Mouse (Mus musculus): ENCODE measurements around the gene Il1rapl1.

Gene Il1rapl1

DNA sequence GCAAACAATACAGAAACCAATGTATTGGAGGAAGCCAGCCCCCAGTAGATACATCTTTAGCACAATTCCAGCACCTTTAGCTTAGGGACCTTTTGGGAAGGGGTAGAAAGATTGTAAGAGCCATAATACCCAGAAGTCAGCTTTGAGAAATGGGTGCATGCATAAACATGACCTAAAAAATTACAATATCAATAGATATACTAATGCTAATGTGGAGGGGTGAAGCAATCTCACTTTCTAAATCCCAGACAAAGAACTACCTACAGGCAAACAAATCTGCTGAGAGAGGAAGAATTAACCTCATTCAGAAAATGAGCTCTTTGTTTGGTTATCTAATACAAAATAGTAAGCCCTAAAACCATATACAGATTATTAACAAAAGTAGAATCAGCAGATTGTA is 607.4 kb downstream of the Il1rapl1 start:
- no peak for DNase-seq

DNA sequence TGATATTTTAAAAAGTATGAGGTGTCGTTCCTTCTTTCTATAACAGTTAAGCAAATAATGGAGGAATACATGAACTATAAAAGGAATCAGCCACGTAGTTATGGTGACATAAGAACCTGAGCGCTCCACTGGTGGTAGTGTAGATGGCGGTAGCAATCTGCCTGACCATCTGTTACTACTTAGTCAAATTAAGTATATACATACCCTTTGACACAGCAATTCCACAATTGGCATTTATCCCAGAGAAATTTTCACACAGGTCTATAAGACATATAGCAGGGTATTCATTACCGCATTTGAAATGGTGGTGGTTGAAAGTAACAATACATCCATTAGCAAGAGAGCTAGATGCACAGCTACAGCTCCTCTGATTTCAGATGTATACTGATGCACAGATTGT is 612.8 kb downstream of the Il1rapl1 start:
- DNase-seq = no peak

DNA sequence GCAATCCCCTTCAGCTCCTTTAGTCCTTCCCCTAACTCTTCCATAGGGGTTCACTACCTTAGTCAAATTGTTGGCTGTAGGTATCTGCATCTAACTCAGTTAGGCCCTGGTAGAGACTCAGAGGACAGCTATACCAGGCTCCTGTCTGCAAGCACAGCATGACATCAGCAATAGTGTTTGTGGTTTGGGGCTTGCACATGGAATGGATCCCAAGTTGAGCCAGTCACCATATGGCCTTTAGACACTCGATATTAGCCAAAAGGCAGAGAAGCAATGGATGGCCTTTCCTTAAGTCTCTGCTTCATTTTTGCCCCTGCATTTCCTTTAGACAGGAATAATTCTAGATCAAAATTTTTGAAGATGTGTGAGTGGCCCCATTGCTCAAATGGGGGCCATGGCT is 632.0 kb downstream of the Il1rapl1 start:
- no peak for DNase-seq

DNA sequence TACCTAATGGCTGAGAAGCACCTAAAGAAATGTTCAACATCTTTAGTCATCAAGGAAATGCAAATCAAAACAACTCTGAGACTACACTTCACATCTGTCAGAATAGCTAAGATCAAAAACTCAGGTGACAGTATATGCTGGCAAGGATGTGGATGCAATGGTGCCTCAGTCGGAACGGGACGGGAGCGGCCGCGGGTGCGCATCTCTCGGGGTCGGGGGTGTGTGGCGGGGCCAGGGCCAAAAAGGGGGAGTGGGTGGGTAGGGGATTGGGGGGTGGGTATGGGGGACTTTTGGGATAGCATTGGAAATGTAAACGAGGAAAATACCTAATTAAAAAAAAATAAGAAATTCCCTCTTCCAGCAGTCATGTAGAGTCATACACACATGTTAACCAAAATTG is 877.3 kb downstream of the Il1rapl1 start:
- peak; percentile 29 to 31 for DNase-seq

DNA sequence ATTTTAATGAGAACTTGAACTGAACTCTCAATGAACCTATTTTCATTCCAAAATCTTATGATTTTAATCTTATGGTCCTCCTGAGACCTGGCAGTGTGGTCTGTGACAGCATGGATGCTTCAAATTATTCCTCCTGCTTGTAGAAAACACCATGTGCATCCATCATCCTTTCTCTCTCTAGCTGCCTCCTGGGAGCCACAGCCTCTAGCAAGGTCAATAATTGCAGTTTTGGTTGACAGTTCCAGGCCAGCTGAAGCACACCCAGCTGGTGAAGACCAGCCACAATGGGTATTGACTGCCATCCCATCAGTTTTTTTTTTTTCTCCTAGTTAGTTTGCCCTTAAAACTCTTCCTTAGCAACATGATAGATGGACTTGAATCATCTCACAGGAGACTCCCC is 890.2 kb downstream of the Il1rapl1 start:
- no peak for DNase-seq

DNA sequence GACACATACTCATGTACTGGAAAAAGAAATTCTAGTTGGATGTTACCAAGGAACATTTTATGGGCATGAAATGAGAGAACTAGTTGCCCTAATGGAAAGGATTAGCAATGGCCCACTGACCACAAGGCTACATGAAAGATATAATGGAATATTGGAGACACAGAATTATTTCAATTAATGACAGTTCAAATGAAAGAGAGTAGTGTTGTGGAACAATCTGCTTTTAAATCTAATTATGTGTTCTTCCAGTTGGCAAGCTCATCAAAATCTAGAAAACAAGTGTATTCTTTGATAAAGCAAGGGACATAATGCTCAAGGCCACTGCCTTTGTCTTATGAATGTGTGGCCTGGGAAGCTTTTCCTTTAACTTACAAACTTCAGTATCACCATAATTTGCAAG is 1113.1 kb downstream of the Il1rapl1 start:
- no peak for DNase-seq

DNA sequence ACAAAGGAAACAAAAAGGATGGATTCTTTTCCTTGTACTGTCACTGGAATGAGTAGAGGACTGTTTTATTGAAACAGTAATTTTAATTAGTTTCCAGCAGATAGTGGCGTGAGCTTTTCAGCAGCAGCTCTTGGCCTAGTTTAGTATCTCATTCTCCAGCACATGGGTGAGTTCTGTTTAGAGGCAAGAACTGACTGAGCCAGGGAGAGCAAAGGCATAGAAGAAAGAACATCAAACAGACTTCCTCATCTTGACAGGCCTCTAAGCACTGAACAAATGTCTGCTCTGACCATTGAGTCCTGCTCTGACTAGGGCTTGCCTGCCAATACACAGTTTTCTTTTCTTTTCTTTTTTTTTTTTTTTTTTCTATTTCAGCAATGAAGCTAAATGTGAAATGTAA is 1160.3 kb downstream of the Il1rapl1 start:
- DNase-seq = no peak

DNA sequence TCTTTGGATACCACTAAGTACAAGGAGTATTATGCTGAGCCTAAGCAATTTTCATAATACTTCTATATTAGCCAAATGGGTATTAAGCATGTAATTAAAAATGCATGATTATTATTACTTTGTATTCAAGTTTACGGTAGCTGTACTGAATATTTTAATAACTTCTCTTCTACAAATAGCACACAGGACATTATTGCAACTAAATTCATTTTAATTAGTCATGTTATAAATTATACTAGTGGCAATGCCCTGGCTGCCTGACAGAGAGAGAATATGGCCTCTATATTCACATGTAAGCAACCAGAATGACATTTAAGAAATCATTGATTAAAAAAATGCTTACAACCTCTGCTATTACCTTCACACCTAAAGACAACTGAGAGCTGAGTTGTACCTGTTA is 1160.8 kb downstream of the Il1rapl1 start:
- DNase-seq = no peak

DNA sequence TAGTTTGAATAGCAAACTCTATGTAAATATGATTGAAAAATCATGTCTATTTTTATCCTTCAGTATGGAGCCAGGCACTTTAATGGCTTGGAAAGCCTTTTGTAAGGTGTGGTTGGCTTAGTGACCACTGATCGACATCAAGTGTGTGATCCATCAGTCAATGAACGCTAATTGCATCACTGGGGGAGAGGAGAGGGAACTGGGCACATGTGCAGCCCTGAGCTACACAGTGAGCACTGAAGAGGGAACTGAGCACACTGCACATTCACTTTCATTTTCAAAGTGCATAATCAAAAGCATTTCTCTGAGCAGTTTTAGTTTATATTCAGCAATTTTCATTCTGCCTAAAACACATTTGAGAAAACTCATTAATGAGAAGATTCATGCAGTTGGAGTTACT is 1164.5 kb downstream of the Il1rapl1 start:
- no peak for DNase-seq

DNA sequence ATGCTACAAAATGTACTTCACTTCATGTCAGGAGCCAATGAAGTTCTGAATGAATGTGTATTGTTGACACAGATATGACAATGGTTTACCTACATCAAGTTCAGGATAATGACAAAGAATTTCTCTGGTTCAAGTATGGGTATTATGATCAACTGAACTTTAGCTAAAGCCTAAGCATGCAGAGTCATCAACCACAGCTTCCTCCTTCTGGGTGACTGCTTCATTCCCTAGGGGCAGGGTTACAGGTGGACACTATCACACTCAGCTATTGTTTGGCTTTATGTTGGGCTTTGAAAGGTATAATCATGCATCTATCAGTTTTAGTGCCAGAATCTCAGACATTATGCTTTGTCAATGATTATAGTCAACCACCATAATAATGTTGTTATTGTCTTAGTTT is 1166.3 kb downstream of the Il1rapl1 start:
- DNase-seq = no peak

DNA sequence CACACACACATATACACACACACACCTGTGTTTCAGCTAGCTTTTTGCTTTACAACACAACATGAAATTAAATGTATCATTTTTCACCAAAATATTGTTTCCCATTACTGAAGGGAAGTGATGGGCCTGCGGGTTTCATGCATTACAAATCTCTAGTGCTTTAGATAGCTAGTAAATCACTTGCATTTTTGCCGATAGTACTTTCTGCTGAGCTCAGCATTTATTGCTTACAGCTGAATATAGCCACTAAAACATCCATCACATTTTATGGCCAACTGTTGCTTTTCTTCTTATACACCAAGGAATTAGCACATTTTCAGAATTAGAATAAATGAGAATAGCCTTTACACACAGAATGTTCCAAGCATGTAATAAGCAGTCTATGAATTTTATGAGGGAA is 1260.6 kb downstream of the Il1rapl1 start:
- DNase-seq = no peak

DNA sequence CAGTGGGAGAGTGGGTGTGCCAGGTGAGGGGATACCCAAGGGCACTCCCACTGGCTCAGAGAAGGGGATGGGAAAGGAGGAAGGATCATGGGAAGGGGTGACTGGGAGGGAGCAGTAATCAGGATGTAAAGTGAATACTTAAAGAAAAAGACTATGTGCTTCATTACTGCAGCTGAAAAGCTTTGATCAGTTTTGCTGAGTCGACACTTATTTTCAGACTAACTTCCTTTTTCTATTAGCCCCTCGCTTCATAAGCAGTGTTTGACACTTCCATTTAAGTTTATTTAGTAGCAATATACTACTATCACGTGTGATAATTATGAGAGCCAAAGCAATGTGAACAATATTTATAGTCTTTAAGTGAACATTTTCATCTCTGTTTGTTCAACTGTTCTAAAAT is 1307.2 kb downstream of the Il1rapl1 start:
- DNase-seq = no peak

DNA sequence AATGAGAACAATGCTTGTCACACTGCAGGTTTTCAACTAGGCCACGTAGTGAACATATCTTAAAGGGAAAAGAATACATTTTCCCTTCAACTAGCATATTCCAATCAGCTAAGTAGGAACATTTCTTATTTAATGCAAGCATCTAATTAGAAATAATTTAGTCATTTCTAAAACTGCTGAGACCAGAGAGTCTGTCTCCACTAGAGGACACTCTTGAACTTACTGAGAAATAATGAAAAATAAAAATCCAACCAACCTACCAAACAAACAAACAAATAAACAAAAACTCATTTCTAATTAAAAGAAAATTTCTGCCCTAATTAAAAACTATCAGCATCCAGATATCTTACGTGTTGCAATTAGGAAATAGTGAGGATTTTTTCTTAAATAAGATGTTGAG is 1312.7 kb downstream of the Il1rapl1 start:
- DNase-seq = no peak

DNA sequence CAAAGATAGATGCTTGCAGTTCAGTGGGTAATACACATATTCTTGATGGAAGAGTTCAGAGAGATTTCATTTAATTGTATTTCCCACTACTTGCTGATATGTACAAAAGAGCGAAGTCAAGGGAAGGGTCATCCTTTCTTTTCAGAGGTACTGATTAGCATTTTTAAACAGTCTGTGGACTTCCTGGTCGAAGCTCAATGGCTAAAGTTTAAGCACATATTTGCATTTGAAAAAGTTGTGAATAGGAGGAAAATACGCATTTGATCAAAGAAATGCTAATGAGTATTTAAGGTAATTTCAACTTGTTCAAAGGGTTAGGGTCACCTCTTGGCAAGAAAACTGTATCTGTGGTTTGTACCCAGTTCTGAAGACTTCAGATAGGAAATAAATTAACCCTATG is 1386.6 kb downstream of the Il1rapl1 start:
- DNase-seq = no peak

Measured in lung, adult 18-20 months (tissue).